Mouse (Mus musculus) ES-E14 (cell line): Measurements from ENCODE around the gene Rbfox3. TPM values are rescaled to one million over a fixed set of nuclear protein-coding genes. Genes with fewer than 3 reads are reported as not detected.

Experiments
- DNase-seq: peaks from one replicate; pipeline ENCODE4 v3.0.0-alpha.2; 2013; ENCODE audit warnings: low read depth, low spot score
- H3K27ac ChIP-seq: 2 replicates; pipeline ENCODE4 v1.5.1; 2012; ENCODE audit warnings: low read depth, mild to moderate bottlenecking, low read length, moderate library complexity, mixed read lengths; ENCODE audit not compliant: poor library complexity, insufficient read depth, severe bottlenecking
- H3K36me3 ChIP-seq: 2 replicates; pipeline ENCODE4 v1.6.1; 2012; ENCODE audit warnings: mild to moderate bottlenecking, low read length, moderate library complexity, mixed read lengths; ENCODE audit not compliant: control insufficient read depth, poor library complexity, insufficient read depth, severe bottlenecking
- H3K4me1 ChIP-seq, 2 experiments: fragments of 150-350 bp in 1 of 2; sonication (generic) in 1 of 2; 2 replicates each; pipeline ENCODE4 v1.6.1; 2012; ENCODE audit warnings: low read length in 2 of 2, mild to moderate bottlenecking in 1 of 2, mixed read lengths in 1 of 2; ENCODE audit not compliant: control insufficient read depth in 2 of 2, insufficient read depth in 2 of 2, poor library complexity in 1 of 2
- H3K4me3 ChIP-seq, 2 experiments: fragments of 150-350 bp in 1 of 2; sonication (generic) in 1 of 2; 2 replicates each; pipeline ENCODE4 v1.5.1; 2012; ENCODE audit warnings: low read length in 2 of 2, low read depth in 1 of 2, mild to moderate bottlenecking in 1 of 2, mixed read lengths in 1 of 2; ENCODE audit not compliant: insufficient read depth in 1 of 2, poor library complexity in 1 of 2, severe bottlenecking in 1 of 2
- H3K9ac ChIP-seq: 2 replicates; pipeline ENCODE4 v1.6.1; 2012; ENCODE audit warnings: low read depth, mild to moderate bottlenecking, low read length, mixed read lengths; ENCODE audit not compliant: poor library complexity, insufficient read depth, severe bottlenecking
- H3K9me3 ChIP-seq: fragments of 150-350 bp; sonication (generic); 2 replicates; pipeline ENCODE4 v1.6.1; 2012; ENCODE audit warnings: low read depth, mild to moderate bottlenecking, low read length; ENCODE audit not compliant: control insufficient read depth, insufficient read depth
- CHD2 ChIP-seq: IDR thresholded peaks from 2 replicates; pipeline ENCODE4 v1.6.1; 2014; ENCODE audit warnings: mild to moderate bottlenecking, low read depth, low read length, inconsistent platforms
- HCFC1 ChIP-seq: IDR thresholded peaks from 2 replicates; pipeline ENCODE4 v1.6.1; 2012; ENCODE audit warnings: low read length, inconsistent platforms, borderline replicate concordance; ENCODE audit not compliant: insufficient read depth
- MAFK ChIP-seq: IDR thresholded peaks from 2 replicates; pipeline ENCODE4 v1.6.1; 2014; ENCODE audit warnings: mild to moderate bottlenecking, low read depth, low read length, inconsistent platforms; ENCODE audit not compliant: insufficient read depth
- ZC3H11A ChIP-seq: IDR thresholded peaks from 2 replicates; pipeline ENCODE4 v1.6.1; 2012; ENCODE audit warnings: low read depth, mild to moderate bottlenecking, inconsistent platforms, low read length, borderline replicate concordance
- ZNF384 ChIP-seq: IDR thresholded peaks from 2 replicates; pipeline ENCODE4 v1.6.1; 2012; ENCODE audit warnings: low read depth, low read length, inconsistent platforms
- in situ Hi-C, 2 experiments: fragments of 600-800 bp; cut with MboI; formaldehyde crosslinking; loops; one replicate each; pipeline ENCODE4 v1.15.1; 2025; ENCODE audit warnings: low sequenced_read_pairs in 2 of 2, inconsistent platforms in 1 of 2; ENCODE audit not compliant: unreplicated experiment in 2 of 2
- total RNA-seq: library from RNA; depleted of rRNA; stranded (reverse); fragments of 300-350 nt; gene quantifications from 2 replicates; pipeline ENCODE4 v1.2.3, GENCODE M21; 2012; rRNA removed

The Rbfox3 gene
- 0.45 and 0.69 TPM in 2 replicates for total RNA-seq

DNA sequence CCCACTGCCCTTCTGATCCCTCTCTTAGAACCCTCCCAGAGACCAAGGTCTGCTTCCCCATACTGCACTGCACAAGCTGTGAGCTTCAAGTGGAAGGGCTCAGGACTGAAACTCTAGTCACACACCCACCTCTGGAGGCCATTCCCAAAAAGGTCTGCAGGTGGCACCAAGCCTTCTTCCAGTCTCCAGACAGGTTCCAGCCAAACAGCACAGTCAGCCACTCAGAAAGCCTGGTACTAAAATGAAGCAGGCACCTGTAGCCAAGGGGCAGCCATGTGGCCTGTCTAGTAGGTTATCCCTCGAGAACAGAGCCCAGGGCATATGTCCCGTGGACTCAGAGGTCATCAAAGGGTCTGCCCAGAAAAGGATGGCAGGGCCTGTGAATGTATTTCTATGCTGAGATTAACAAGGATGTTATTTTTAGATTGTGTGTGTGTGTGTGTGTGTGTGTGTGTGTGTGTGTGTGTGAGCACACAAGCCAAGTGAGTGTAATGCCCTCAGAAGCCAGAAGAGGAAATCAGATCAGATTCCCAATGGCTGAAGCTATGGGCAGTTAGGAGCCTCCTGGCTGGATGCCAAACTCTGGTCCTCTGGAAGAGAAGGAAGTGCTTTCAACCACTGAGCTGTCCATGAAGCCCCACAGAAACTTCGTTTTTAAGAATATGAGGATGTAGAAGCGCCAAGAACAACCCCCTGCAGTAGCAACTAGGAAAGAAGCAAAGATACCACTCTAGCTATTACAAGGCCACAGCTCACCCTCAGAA, at the start of gene Rbfox3:
Gene Rbfox3, minus strand, starts transcription at position 291 of the 764 bp plus-strand sequence.
- in situ Hi-C loops = no loop called here
- Histone ChIP-seq H3K9ac (no peak within 1 kb of the TSS), H3K36me3 (no peaks in the 10 kb centered on the region), H3K4me1 (peaks cover 0 to 8% of the 10 kb centered on the region in 2 experiments; a peak in 1 of 4 replicates), H3K27ac (no peak within 1 kb of the TSS), H3K4me3 (no peak within 1 kb of the TSS), H3K9me3 (no peaks in the 10 kb centered on the region)
- DNase-seq = no peak
- TF ChIP-seq MAFK (no peak), CHD2 (no peak), ZNF384 (no peak), HCFC1 (no peak), ZC3H11A (no peak)

GRCm38 (mm10) chr11:118960649-118961048, 49.3 kb upstream of the Rbfox3 start:
- H3K4me3 ChIP-seq = no peak overlapping the region
- in situ Hi-C loops = no loop called here
- DNase-seq = no peak
- H3K27ac ChIP-seq = no peak overlapping the region
- H3K36me3 ChIP-seq = no peaks in the 10 kb centered on the region
- H3K9ac ChIP-seq = no peak overlapping the region
- peaks cover 0 to 2% of the 10 kb centered on the region in 2 experiments; a peak in 1 of 4 replicates for H3K4me1 ChIP-seq
- no peak for TF ChIP-seq HCFC1
- no peaks in the 10 kb centered on the region for H3K9me3 ChIP-seq

GRCm38 (mm10) chr11:118957070-118957471, 45.7 kb upstream of the Rbfox3 start:
- H3K4me1 ChIP-seq = peaks cover 0 to 4% of the 10 kb centered on the region in 2 experiments; a peak in 1 of 4 replicates

DNA sequence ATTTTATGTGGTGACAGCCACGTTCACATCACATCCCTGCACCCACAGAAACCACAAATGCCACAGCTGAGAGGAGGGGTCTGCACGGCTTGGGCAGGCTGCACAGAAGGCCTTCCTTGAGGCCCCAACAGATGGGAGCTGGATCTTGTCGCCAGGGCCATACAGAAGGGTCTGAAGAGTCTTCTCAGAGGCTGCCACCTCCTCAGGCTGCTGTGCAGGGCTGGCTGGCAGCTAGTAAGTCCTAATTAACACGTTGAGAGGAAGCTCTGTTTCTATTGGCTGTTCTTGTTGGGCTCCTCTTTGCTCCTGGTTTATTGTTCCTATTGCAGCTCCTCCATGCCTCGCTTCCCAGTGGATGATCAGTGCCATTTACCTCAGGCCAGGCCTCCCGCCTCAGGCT, 43.6 kb upstream of the Rbfox3 start:
- Histone ChIP-seq H3K4me1 (peaks cover 0 to 4% of the 10 kb centered on the region in 2 experiments; a peak in 1 of 4 replicates), H3K9me3 (no peaks in the 10 kb centered on the region), H3K4me3 (no peak overlapping the region), H3K9ac (no peak overlapping the region), H3K36me3 (no peaks in the 10 kb centered on the region), H3K27ac (no peak overlapping the region)
- in situ Hi-C loops = no loop called here
- TF ChIP-seq HCFC1 (no peak), MAFK (no peak), ZC3H11A (no peak)
- no peak for DNase-seq

More at GRCm38 (mm10) chr11:118957070-118957471, 45.7 kb upstream of the Rbfox3 start:
- DNase-seq = no peak
- Histone ChIP-seq H3K36me3 (no peaks in the 10 kb centered on the region), H3K27ac (no peak overlapping the region), H3K4me3 (no peak overlapping the region), H3K9ac (no peak overlapping the region), H3K9me3 (no peaks in the 10 kb centered on the region)
- in situ Hi-C loops = no loop called here
- no peak for TF ChIP-seq MAFK

DNA sequence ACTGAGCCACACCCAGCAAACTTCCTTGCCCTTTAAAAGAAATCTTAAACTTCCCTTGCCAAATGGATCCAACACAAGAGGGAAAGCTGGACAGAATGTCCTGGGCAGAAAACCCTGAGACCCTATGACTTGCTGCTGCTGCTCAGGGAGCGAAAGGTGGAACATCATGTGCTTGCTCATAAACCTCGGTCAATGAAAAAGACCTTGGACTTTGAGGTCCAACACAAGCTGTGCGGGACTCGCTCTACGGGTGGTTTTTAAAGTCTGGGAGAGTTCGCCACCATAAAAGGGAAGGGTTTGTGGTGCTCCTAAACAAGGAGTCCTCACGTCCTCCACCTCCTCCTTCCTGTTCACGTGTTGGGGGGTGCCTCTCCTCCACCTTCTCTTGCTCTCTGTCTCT, 34.5 kb upstream of the Rbfox3 start:
- H3K4me1 ChIP-seq = no peaks in the 10 kb centered on the region
- no peaks in the 10 kb centered on the region for H3K36me3 ChIP-seq
- no peaks in the 10 kb centered on the region for H3K9me3 ChIP-seq
- TF ChIP-seq CHD2 (no peak), HCFC1 (no peak), MAFK (no peak), ZC3H11A (no peak), ZNF384 (no peak)
- H3K27ac ChIP-seq = no peak overlapping the region
- in situ Hi-C loops = no loop called here
- DNase-seq = no peak
- H3K9ac ChIP-seq = no peak overlapping the region
- H3K4me3 ChIP-seq = no peak overlapping the region
